Mouse (Mus musculus) embryonic facial prominence, embryonic 12.5 days (tissue): ENCODE data around the gene Prss23. TPM values are rescaled to one million over a fixed set of nuclear protein-coding genes. Genes with fewer than 3 reads are reported as not detected.

Source experiments
- ATAC-seq: fragments of 200-750 bp; cut with Nextera tagmentation; 2 replicates; pipeline ENCODE4 v1.8.0; 2017; ENCODE audit not compliant: insufficient number of reproducible peaks, insufficient read depth, low FRiP score, low TSS enrichment
- H3K27ac ChIP-seq: fragments of 300-500 bp; sonication (generic); 2 replicates; pipeline ENCODE4 v1.5.1; 2016; ENCODE audit warnings: mild to moderate bottlenecking
- H3K27me3 ChIP-seq: fragments of 300-500 bp; sonication (generic); 2 replicates; pipeline ENCODE4 v1.6.1; 2016; ENCODE audit warnings: mild to moderate bottlenecking, moderate library complexity
- H3K36me3 ChIP-seq: fragments of 300-500 bp; sonication (generic); 2 replicates; pipeline ENCODE4 v1.6.1; 2016; ENCODE audit warnings: mild to moderate bottlenecking
- H3K4me1 ChIP-seq: fragments of 300-500 bp; sonication (generic); 2 replicates; pipeline ENCODE4 v1.6.1; 2016
- H3K4me2 ChIP-seq: fragments of 300-500 bp; sonication (generic); replicated peaks from 2 replicates; pipeline ENCODE4 v1.6.1; 2016; ENCODE audit warnings: mild to moderate bottlenecking, moderate library complexity
- H3K4me3 ChIP-seq: fragments of 300-500 bp; sonication (generic); 2 replicates; pipeline ENCODE4 v1.5.1; 2016; ENCODE audit warnings: mild to moderate bottlenecking
- H3K9ac ChIP-seq: fragments of 300-500 bp; sonication (generic); 2 replicates; pipeline ENCODE4 v1.6.1; 2016; ENCODE audit warnings: mild to moderate bottlenecking, moderate library complexity
- H3K9me3 ChIP-seq: fragments of 300-500 bp; sonication (generic); 2 replicates; pipeline ENCODE4 v1.6.1; 2016; ENCODE audit warnings: mild to moderate bottlenecking, moderate library complexity
- WGBS: fragments of 180-500 bp; shearing (Covaris S2); methylation state at CpG from one replicate; pipeline ENCODE4 v1.1.7; 2016; 5-methylcytosine and 5-hydroxymethylcytosine counted together
- polyA plus RNA-seq: library from polyadenylated mRNA; unstranded; fragments of >200 nt; fragmentation: Nextera tagmentation; extraction: Ambion mirVana; gene quantifications from 2 replicates; pipeline ENCODE4 v1.2.1, GENCODE M21; 2016

Prss23 gene
- polyA plus RNA-seq, 1 experiment from 2014 or later: 74.5 TPM

DNA sequence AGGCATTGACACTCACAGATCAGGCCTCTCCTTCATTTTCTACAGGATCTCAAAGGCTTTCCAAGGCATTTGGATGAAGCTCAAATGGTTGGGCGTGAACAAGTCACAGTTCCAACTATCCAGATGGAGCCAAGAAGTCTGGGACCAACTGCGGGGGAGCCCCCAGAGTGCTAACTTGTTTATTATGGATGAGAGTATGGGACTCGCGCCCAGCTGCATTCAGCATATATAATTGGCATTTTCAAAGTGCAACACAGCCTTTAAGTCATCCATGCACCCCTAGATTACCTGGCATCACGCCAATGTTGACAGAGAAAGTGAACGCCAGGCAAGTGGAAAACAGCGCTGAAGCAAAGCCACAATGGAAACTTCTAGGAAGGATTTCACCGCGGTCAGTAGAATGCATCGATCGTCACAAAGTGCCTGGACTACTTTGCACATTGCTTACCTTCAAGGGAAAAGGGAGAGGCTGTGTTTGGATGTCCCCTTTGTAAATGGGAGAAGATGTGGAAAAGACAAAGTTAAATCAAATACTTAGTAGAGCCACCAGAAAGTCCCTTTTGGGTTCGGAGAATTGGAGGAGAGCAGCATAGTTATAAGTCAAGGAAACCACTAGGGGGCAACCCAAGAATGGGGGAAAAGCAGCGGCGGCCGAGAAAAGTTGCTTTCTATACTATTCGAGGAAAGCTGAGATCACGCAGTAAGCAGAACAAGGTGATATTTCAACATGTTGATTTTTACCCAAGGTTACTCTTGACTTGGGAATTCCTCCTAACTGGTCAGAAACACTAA lies 27.3 kb downstream of the Prss23 start:
- H3K27me3 ChIP-seq: no peaks in the 10 kb centered on the region
- no peak for ATAC-seq
- WGBS: 35% methylated on average over 17 of the region's 17 CpGs
- H3K9me3 ChIP-seq: no peaks in the 10 kb centered on the region
- no peak overlapping the region for H3K4me3 ChIP-seq
- no peak overlapping the region for H3K9ac ChIP-seq
- no peaks in the 10 kb centered on the region for H3K36me3 ChIP-seq
- no peak overlapping the region for H3K27ac ChIP-seq
- peak overlapping the region; percentile 31 for H3K4me2 ChIP-seq
- H3K4me1 ChIP-seq: no peaks in the 10 kb centered on the region

DNA sequence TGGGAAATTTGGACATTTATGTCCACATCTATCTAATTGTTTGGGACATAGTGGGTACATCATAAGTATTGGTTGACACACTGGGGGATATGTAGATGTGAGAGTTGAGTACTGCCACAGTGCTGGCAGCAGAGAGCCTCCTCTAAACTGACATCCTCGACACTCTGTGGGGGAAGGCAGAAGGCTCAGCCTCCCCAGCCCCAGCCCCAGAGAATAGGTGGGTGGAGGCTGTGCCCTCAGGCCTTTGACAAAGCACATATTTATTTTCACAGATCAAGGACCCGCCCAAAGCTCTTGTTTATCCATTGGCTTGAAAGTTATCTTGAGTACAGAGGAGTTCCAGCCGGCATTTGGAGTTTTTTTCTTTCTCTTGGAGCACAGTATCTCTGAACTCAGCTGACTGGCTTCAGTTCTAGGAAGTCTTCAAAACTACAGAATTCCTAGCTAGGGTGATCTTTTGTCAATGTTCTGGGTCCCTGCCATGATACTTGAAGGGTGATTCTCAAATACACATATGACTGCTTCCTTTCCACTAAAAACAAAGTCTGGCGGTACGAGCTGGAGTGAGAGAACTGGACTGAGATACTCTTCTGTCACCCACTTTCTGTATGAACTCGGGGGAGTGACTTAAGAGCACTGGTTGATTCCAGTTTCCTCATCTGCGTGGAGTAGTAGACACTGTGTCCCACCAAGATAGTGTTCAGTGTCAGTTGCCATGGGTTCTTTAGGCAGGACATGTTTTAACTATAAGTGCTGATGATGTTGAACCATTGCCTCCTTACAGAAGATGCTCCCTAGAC lies 43.0 kb downstream of the Prss23 start:
- H3K36me3 ChIP-seq: no peaks in the 10 kb centered on the region
- WGBS: 65% methylated on average over 7 of the region's 7 CpGs
- no peaks in the 10 kb centered on the region for H3K9me3 ChIP-seq
- no peak overlapping the region for H3K4me3 ChIP-seq
- ATAC-seq: no peak
- H3K9ac ChIP-seq: no peak overlapping the region
- H3K4me2 ChIP-seq: no peak overlapping the region
- H3K27ac ChIP-seq: no peak overlapping the region
- no peaks in the 10 kb centered on the region for H3K27me3 ChIP-seq
- peaks cover 5% of the 10 kb centered on the region; the same call in 1 of the 2 replicates for H3K4me1 ChIP-seq

DNA sequence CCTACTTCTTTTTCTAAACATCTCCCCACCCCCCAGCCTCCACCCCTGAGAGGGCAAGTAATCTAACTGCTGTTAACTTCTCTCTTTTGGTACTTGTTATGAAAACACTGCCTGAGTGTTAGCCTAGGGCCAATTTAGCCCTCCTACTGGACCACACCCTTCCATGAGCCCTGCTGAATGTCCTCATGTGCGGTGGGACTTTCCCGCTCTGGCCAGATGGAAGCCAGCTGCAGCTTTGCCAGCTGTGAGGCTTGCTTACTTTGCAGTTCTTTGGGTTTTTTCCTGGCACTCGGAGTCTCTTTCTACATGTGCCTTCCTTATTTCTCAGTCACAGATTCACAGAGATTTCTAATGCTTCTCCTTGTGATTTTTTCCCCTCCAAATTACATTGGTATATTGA lies 45.3 kb downstream of the Prss23 start:
- Histone ChIP-seq H3K4me2 (no peak overlapping the region), H3K9me3 (no peaks in the 10 kb centered on the region), H3K4me3 (no peak overlapping the region), H3K36me3 (no peaks in the 10 kb centered on the region), H3K27ac (no peak overlapping the region), H3K9ac (no peak overlapping the region), H3K4me1 (peaks cover 5% of the 10 kb centered on the region; the same call in 1 of the 2 replicates), H3K27me3 (no peaks in the 10 kb centered on the region)
- no peak for ATAC-seq
- WGBS: 34% methylated on average over 3 of the region's 3 CpGs

DNA sequence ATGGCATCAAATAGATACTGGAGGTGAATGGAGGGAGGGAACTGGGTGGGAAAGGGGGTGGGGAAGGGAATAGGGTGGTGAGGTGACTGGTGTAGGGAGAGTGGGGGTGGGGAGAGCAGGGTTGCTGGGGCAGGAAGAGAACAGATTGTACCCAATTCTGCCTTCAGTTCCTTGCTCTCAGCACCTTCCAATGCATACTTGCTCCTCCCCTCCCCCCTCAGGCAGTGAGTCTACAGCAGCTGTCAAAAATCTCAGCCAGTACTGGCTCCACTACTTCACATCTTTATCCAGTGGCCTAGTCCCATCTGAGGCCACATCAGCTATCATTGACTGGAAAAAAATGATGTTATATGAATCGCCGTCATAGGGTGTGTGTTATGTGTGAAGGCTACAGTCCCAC lies 48.5 kb downstream of the Prss23 start:
- Histone ChIP-seq H3K27ac (no peak overlapping the region), H3K9me3 (no peaks in the 10 kb centered on the region), H3K4me2 (no peak overlapping the region), H3K27me3 (no peaks in the 10 kb centered on the region), H3K36me3 (no peaks in the 10 kb centered on the region), H3K4me1 (0 out of 2 replicates have a peak, but pooled peaks cover 5% of the 10 kb centered on the region), H3K4me3 (no peak overlapping the region), H3K9ac (no peak overlapping the region)
- WGBS: 85% methylated on average over 2 of the region's 2 CpGs
- no peak for ATAC-seq

DNA sequence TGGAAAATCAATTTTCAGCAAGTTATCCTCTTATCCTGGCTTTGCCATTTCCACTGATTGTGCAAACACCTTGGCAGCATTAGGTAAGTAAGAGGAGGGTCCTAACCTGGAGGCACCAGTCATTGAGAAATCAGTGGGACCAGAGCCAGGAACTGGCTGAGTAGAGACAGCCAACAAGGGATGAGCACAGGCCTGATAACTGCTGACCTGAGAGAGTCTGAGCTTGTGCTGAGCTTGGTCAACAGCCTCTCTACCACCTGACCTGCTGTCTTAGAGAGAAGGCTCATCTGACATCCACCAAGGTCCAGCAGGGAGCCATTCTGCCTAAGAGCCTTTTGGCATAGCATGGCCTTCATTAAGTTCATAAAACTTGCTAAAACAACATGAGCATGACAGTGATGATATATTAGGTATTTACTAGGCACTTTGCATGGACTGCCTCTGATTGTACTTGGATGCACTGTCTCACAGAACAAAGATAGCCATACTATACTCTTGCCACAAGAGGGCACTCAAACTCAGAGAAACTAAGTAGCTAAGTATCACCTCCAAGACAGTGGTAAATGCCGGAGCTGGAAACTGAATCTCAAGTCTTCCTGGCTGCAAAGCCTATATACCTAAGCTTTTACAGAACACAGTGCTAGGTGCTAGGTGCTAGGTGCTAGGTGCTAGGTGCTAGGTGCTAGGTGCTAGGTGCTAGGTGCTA lies 49.5 kb downstream of the Prss23 start:
- 0% methylated on average over 1 of the region's 1 CpGs for WGBS
- H3K9ac ChIP-seq: no peak overlapping the region
- no peaks in the 10 kb centered on the region for H3K9me3 ChIP-seq
- no peak overlapping the region for H3K4me2 ChIP-seq
- no peaks in the 10 kb centered on the region for H3K36me3 ChIP-seq
- peak; percentile 28; the same call in 1 of the 2 replicates for ATAC-seq
- H3K27me3 ChIP-seq: no peaks in the 10 kb centered on the region
- H3K27ac ChIP-seq: no peak overlapping the region
- 0 out of 2 replicates have a peak, but pooled peaks cover 5% of the 10 kb centered on the region for H3K4me1 ChIP-seq
- H3K4me3 ChIP-seq: no peak overlapping the region

DNA sequence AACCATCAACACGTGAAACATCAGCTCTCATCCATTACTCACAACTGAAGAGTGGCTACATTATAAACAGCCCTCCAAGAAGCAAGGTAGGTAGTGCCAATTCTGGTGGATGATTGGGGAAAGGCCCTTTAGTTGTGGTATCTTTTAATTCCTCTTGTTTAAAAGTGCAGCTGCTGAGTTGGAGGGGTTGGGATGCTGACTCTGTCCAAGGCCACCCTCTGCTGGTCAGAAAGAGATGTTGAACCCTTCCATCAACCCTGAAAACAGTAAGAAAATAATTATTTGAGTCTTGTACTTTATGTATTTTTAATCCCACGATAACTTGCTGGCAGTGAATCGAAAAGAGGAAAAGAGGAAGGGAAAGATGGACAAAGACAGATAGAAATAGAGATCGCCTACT lies 53.5 kb downstream of the Prss23 start:
- WGBS: 56% methylated on average over 4 of the region's 4 CpGs
- Histone ChIP-seq H3K36me3 (no peaks in the 10 kb centered on the region), H3K27me3 (no peaks in the 10 kb centered on the region), H3K9me3 (no peaks in the 10 kb centered on the region), H3K4me1 (no peaks in the 10 kb centered on the region), H3K4me3 (no peak overlapping the region), H3K4me2 (no peak overlapping the region), H3K9ac (no peak overlapping the region), H3K27ac (no peak overlapping the region)
- ATAC-seq: no peak

DNA sequence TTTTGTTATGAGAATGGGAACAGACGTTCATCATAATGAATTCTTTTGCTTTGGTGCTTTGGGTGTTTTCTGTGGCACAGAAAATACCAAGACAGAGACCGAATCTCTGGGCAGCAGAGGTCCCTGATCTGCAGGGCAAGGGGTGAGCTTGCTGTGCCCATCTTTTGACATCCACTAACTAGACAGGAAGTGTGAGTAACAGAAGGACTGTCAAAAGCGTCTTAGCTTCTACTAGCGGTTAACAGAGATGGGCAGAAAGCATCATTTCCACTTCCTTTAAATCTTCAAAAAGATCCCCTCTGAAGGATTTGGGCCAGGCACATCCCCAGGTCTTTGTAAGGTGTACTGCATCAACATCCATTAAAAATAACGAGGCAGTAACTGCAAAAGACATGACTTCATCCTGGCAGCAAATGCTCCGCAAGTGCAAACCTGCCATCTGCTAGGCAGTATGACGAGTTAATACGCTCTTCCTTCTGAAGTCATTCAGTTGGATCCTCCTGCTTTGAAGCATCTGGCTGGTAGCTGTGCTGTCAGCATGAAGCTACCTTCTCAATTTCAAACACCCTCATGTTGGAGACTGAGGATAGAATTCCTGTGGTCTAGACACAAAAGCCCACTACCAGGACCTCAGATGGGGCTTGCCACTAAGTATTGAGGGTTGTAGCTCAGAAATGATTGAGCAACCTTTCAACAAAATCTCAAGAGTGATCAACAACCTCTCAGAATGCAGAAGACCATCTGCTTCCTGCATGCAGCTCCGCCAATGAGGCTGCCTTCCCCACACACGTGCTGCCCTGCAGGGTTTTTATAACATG lies 63.0 kb downstream of the Prss23 start:
- no peaks in the 10 kb centered on the region for H3K9me3 ChIP-seq
- H3K27ac ChIP-seq: 0 out of 2 replicates have a peak overlapping the region, but pooled peaks have one; percentile 9
- peaks cover 30% of the 10 kb centered on the region for H3K4me1 ChIP-seq
- no peak overlapping the region for H3K4me2 ChIP-seq
- H3K27me3 ChIP-seq: no peaks in the 10 kb centered on the region
- no peaks in the 10 kb centered on the region for H3K36me3 ChIP-seq
- no peak overlapping the region for H3K4me3 ChIP-seq
- ATAC-seq: peak; percentile 56; the same call in 1 of the 2 replicates
- WGBS: 55% methylated on average over 10 of the region's 10 CpGs
- no peak overlapping the region for H3K9ac ChIP-seq

DNA sequence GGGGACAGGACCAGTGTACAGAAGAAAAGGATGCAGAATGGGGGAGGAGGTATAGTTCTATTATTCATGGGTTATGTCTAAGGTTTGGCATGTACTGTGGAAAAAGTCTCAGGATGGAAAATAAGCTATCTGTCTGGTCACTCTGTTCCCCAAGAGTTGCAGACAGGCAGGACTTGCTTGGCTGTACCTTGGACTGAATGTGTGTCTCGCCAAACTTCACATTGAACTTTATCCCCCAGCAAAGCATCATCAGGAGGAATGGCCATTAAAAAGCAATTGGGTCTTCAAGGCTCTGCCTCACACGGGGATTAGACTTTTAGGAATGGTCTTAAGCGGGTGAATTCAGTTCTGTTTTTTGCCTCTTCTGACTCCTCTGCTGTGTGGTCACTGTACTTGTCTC lies 63.7 kb downstream of the Prss23 start:
- Histone ChIP-seq H3K9ac (no peak overlapping the region), H3K9me3 (no peaks in the 10 kb centered on the region), H3K4me2 (no peak overlapping the region), H3K4me3 (no peak overlapping the region), H3K27me3 (no peaks in the 10 kb centered on the region), H3K27ac (no peak overlapping the region), H3K36me3 (no peaks in the 10 kb centered on the region), H3K4me1 (peaks cover 30% of the 10 kb centered on the region)
- ATAC-seq: no peak
- 69% methylated on average over 3 of the region's 3 CpGs for WGBS

DNA sequence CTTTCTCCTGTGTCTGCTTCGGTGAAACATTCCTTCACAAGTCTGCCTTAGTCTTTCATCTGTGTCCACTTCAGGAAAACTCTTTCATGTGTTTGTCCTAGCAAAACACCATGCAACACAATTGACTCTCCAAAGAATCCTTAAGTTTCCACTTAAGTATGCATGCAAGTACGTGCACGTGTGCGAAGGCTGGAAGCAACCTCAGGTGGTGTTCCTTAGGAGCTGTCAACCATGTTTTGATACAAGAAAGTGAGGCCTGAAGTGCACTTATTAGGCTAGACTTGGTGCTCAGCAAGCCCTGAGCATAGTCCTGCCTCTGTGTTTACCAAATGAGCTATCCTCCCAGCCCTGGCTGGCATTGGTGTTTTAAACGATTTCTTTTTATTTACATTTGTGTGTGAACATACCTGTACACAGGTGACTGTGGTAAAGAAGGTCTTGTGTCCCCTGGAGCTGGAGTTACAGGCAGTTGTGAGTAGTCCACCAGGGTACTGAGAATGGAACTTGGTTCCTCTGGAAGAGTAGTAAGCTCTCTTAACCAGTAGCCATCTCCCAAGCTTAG lies 64.3 kb downstream of the Prss23 start:
- 86% methylated on average over 5 of the region's 5 CpGs for WGBS
- no peak overlapping the region for H3K27ac ChIP-seq
- no peak overlapping the region for H3K9ac ChIP-seq
- no peaks in the 10 kb centered on the region for H3K27me3 ChIP-seq
- H3K9me3 ChIP-seq: no peaks in the 10 kb centered on the region
- H3K4me3 ChIP-seq: no peak overlapping the region
- no peak overlapping the region for H3K4me2 ChIP-seq
- H3K36me3 ChIP-seq: no peaks in the 10 kb centered on the region
- peaks cover 30% of the 10 kb centered on the region for H3K4me1 ChIP-seq
- ATAC-seq: no peak

DNA sequence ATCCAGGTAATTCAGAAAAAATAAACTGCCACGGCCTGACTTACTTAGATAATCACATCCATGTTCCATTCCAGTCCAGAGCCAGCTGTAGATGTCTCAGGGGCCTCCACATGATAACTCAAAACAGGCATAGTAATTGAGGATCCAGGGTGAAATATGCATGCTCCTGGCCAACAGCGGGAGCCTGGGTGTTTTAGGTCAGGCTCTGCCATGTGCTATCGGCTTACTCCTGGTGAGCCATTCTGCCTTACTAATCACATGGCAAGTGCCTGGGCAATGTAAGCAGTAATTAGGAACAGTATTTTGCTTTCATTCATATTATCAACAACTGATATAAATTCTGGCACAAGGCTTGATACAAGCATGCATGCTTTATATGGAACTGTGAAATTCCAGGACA lies 65.6 kb downstream of the Prss23 start:
- Histone ChIP-seq H3K4me3 (no peak overlapping the region), H3K9me3 (no peaks in the 10 kb centered on the region), H3K36me3 (no peaks in the 10 kb centered on the region), H3K9ac (no peak overlapping the region), H3K4me2 (no peak overlapping the region), H3K27me3 (no peaks in the 10 kb centered on the region), H3K27ac (no peak overlapping the region), H3K4me1 (peaks cover 39% of the 10 kb centered on the region)
- ATAC-seq: peak; percentile 82; the same call in 1 of the 2 replicates
- 16% methylated on average over 3 of the region's 3 CpGs for WGBS

DNA sequence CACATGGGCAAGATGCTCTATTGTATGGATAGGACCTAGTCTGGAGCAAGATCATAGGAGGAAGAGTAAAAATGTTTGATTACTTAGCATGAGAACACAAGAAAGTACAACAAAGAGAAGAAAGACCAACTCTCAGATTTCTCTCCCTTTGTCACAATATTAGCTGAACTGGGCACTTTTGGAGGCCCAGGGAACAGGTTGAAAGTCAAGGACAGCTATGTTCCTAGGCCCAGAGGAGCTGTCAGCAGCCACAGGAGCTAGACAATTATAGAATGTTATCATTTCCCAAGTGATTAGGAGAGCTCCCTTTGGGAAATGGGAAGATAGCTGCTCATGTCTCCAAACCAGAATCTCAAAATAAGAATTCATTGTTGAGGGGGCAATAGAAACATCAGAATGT lies 66.1 kb downstream of the Prss23 start:
- H3K36me3 ChIP-seq: no peaks in the 10 kb centered on the region
- ATAC-seq: no peak
- peaks cover 43% of the 10 kb centered on the region for H3K4me1 ChIP-seq
- H3K27ac ChIP-seq: peak overlapping the region; percentile 47; the same call in 1 of the 2 replicates
- H3K27me3 ChIP-seq: no peaks in the 10 kb centered on the region
- no peak overlapping the region for H3K4me3 ChIP-seq
- H3K9ac ChIP-seq: no peak overlapping the region
- H3K9me3 ChIP-seq: no peaks in the 10 kb centered on the region
- no peak overlapping the region for H3K4me2 ChIP-seq
